Mouse (Mus musculus) neural tube, embryonic 11.5 days (tissue): ENCODE measurements at regions not wholly inside any gene's neighbourhood (a gene's known extent, or its start where the extent isn't known, plus 50 kb on each side); places are given as distances from the start of the nearest gene placed in this dataset.
"Not testable (repeated sequence)": the region's sequence is repeated elsewhere in the genome, so short reads cannot be mapped to it uniquely, and the experiment has no call there.

Source experiments
- ATAC-seq: fragments of 200-750 bp; cut with Nextera tagmentation; 2 replicates; pipeline ENCODE4 v1.8.0; 2017; ENCODE audit warnings: moderate number of reproducible peaks, mild to moderate bottlenecking, moderate TSS enrichment, moderate library complexity; ENCODE audit not compliant: insufficient read depth, low FRiP score, low TSS enrichment
- DNase-seq: peaks from one replicate; pipeline ENCODE4 v3.0.0-alpha.2; 2015; ENCODE audit warnings: low spot score
- H3K27ac ChIP-seq: fragments of 300-500 bp; sonication (generic); 2 replicates; pipeline ENCODE4 v1.5.1; 2014; ENCODE audit warnings: low read depth, mild to moderate bottlenecking, low read length
- H3K27me3 ChIP-seq: fragments of 300-500 bp; sonication (generic); 2 replicates; pipeline ENCODE4 v1.6.1; 2014; ENCODE audit warnings: mild to moderate bottlenecking, low read length, mixed read lengths; ENCODE audit not compliant: control insufficient read depth, insufficient read depth
- H3K36me3 ChIP-seq: fragments of 300-500 bp; sonication (generic); 2 replicates; pipeline ENCODE4 v1.6.1; 2014; ENCODE audit warnings: mild to moderate bottlenecking, low read length, moderate library complexity, mixed read lengths; ENCODE audit not compliant: control insufficient read depth, insufficient read depth
- H3K4me1 ChIP-seq: fragments of 300-500 bp; sonication (generic); 2 replicates; pipeline ENCODE4 v1.6.1; 2014; ENCODE audit warnings: low read length, mixed read lengths; ENCODE audit not compliant: control insufficient read depth, insufficient read depth
- H3K4me2 ChIP-seq: fragments of 300-500 bp; sonication (generic); 2 replicates; pipeline ENCODE4 v1.6.1; 2014; ENCODE audit warnings: low read depth, mild to moderate bottlenecking, moderate library complexity
- H3K4me3 ChIP-seq: fragments of 300-500 bp; sonication (generic); 2 replicates; pipeline ENCODE4 v1.5.1; 2014; ENCODE audit warnings: low read depth, low read length
- H3K9ac ChIP-seq: fragments of 300-500 bp; sonication (generic); 2 replicates; pipeline ENCODE4 v1.6.1; 2014; ENCODE audit warnings: mild to moderate bottlenecking, low read length
- H3K9me3 ChIP-seq: fragments of 300-500 bp; sonication (generic); 2 replicates; pipeline ENCODE4 v1.6.1; 2016; ENCODE audit warnings: low read length; ENCODE audit not compliant: control insufficient read depth
- WGBS: fragments of 180-500 bp; shearing (Covaris S2); extraction: QIAGEN DNeasy Blood & Tissue Kit; methylation state at CpG from one replicate; pipeline ENCODE4 v1.1.7; 2014; 5-methylcytosine and 5-hydroxymethylcytosine counted together

DNA sequence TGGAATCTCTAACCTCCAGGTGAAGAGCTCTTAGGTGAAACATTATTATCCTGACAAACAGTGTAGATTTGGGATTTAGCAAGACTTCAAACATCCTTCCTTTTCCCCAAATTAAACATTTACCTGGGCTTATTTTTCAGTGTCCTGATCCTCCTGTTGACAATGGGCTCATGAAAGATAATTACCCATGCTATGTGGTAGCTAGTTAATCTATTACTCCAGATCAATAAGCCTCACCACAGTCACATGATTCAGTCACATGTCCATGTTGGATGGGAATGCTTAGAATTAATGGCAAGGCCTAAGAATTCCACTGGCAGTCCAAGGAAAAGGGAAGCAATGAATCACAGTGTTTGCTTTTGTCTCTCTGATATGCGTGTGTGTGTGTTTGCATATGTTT is 216.6 kb downstream of the Bmp2 start:
- H3K4me2 ChIP-seq = no peak overlapping the region
- WGBS = 86% methylated on average over 1 of the region's 1 CpGs
- no peaks in the 10 kb centered on the region for H3K27me3 ChIP-seq
- H3K9me3 ChIP-seq = no peaks in the 10 kb centered on the region
- H3K9ac ChIP-seq = no peak overlapping the region
- no peak overlapping the region for H3K27ac ChIP-seq
- DNase-seq (no peak), ATAC-seq (no peak)
- H3K4me3 ChIP-seq = no peak overlapping the region
- H3K4me1 ChIP-seq = no peaks in the 10 kb centered on the region
- no peaks in the 10 kb centered on the region for H3K36me3 ChIP-seq

DNA sequence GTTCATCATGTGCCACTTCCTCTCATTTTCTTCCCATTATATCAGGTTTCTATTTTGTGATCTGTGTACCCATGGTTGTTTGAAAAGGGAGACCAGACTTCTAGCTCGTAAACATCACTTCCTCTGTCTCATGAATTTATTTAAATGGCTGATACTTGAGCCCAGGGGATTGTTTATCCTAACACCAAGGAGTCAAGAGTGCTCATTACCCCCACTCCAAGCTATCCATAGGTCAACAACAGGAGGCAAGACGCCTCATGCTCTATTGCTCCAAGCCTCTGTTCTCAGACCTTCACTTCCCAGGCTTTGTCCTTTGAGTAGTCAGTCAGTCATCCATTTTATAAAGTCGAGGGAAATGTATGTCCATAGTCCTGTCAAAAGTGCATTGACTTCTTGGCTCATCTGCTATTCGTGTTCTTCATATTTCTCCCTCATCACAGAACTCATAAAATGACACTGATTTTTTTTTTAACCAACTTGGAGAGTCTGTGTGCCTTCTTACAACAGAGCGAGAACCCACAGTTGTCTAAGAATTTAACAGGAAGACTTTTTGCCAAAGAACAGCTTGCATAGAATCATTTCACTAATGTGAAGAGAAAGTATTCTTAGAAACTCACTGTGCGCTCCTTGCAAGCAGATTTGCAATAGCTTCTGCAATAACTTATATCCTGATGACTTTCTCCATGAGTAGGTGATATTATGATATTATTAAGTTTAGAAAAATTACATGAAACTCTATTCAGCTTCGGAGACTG is 231.8 kb downstream of the Bmp2 start:
- H3K4me3 ChIP-seq = no peak overlapping the region
- H3K9me3 ChIP-seq = no peaks in the 10 kb centered on the region
- no peak overlapping the region for H3K4me2 ChIP-seq
- H3K27me3 ChIP-seq = no peaks in the 10 kb centered on the region
- WGBS = 71% methylated on average over 7 of the region's 7 CpGs
- no peaks in the 10 kb centered on the region for H3K4me1 ChIP-seq
- no peak for ATAC-seq
- no peaks in the 10 kb centered on the region for H3K36me3 ChIP-seq
- H3K9ac ChIP-seq = no peak overlapping the region
- no peak for DNase-seq
- no peak overlapping the region for H3K27ac ChIP-seq

DNA sequence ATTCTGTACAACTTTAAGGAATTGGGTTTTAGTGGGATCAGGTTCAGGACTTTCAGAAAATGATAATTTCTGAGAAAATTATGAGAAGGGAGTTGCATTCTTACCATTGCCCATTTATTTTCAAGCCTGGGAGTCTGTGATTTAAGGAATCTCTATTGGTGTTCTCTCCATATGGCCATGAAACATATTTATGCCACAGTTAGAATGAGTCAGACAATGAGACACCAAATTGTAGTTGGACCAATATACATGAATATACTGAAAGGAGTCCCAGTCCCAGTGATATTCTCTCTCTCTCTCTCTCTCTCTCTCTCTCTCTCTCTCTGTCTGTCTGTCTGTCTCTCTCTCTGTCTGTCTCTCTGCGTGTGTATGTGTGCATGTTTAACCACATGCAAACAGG is 239.1 kb downstream of the Bmp2 start:
- Histone ChIP-seq H3K9ac (no peak overlapping the region), H3K27me3 (no peaks in the 10 kb centered on the region), H3K4me1 (no peaks in the 10 kb centered on the region), H3K27ac (no peak overlapping the region), H3K9me3 (no peaks in the 10 kb centered on the region), H3K4me2 (no peak overlapping the region), H3K4me3 (no peak overlapping the region), H3K36me3 (no peaks in the 10 kb centered on the region)
- DNase-seq (no peak), ATAC-seq (no peak)
- 68% methylated on average over 1 of the region's 1 CpGs for WGBS

DNA sequence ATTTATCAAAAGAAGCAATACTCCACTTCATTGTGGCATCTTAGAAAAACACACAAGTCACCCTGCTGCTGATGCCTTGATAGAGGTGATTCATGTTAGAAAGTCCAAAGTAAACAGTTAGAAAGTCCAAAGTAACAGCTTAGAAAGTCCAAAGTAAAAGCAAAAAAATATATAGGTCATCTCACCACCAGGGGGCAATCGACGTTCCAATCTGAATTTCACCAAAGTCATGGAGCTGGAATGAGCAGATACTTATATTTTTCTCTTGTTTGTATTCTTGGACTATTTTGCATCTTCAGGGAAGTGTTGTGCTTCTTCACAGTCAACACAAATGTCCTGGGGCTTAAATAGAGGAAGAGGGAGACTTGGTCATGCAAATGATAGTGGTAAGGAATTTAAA is 241.3 kb downstream of the Bmp2 start:
- no peak for DNase-seq

DNA sequence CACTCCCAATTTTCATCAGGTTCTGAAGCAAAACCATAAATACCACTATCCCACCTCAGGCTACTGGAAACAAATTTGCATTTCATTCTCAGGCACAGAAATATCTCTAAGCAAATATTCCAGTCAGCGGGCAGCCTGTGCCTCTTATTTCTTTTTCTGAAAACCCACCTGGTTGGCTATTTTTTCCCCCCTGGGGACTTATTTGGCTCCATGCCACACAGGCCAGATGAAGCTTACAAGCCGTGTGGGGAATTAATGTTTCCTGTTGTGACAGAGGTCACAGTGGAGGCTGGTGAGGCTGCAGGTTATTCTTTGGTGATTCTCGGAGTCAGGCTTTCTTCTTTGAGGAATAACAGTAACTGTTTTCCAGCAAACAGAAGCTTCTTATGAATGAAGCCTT is 250.7 kb downstream of the Bmp2 start:
- Histone ChIP-seq H3K27ac (no peak overlapping the region), H3K4me1 (no peaks in the 10 kb centered on the region), H3K27me3 (no peaks in the 10 kb centered on the region), H3K9me3 (no peaks in the 10 kb centered on the region), H3K4me3 (no peak overlapping the region), H3K9ac (no peak overlapping the region), H3K4me2 (no peak overlapping the region), H3K36me3 (no peaks in the 10 kb centered on the region)
- DNase-seq (no peak), ATAC-seq (no peak)
- WGBS = 55% methylated on average over 3 of the region's 3 CpGs

More for the DNA sequence above, 241.3 kb downstream of the Bmp2 start:
- Histone ChIP-seq H3K9ac (no peak overlapping the region), H3K27ac (no peak overlapping the region), H3K27me3 (no peaks in the 10 kb centered on the region), H3K4me1 (no peaks in the 10 kb centered on the region), H3K4me2 (no peak overlapping the region), H3K9me3 (no peaks in the 10 kb centered on the region), H3K4me3 (no peak overlapping the region), H3K36me3 (no peaks in the 10 kb centered on the region)
- no peak for ATAC-seq
- WGBS = 33% methylated on average over 2 of the region's 2 CpGs

DNA sequence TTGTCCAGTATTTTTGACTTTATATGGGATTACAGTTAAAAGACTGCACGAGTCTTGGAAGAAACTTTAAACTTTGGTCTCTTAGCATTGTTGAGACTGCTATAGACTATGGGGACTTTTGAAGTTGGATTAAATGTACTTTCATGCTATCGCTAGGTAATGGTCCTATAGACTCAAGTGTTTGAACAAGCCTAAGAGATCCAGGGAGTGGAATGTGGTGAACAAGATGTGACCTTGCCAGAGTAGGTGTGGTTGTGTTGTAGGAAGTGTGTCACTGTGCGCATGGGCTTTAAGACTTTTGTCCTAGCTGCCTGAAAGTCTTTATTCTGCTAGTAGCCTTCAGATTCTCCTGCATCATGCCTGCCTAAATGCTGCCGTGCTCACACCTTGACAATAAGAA is 269.5 kb downstream of the Bmp2 start:
- Histone ChIP-seq H3K27ac (no peak overlapping the region), H3K9me3 (no peaks in the 10 kb centered on the region), H3K4me1 (no peaks in the 10 kb centered on the region), H3K9ac (no peak overlapping the region), H3K36me3 (no peaks in the 10 kb centered on the region), H3K27me3 (no peaks in the 10 kb centered on the region), H3K4me2 (no peak overlapping the region), H3K4me3 (no peak overlapping the region)
- no peak for ATAC-seq
- no peak for DNase-seq
- WGBS = 92% methylated on average over 4 of the region's 4 CpGs

DNA sequence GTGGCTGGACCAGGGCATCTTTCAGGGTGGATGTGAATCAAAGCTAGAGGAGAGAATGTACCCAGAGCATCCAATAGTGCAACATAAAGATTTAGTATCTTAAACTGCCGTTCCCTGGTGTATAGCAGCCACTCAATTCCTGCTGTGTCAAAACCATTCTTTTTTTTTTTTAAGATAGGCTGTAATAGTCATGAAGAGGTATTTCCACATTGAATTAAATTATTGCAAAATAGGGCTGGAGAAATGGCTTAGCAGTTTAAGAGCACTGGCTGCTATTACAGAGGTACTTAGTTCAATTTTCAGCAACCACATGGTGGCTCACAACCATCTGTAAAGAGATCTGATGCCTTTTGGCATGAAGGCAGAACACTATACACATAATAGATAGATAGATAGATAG is 277.4 kb downstream of the Bmp2 start:
- no peak overlapping the region for H3K27ac ChIP-seq
- H3K4me1 ChIP-seq = no peaks in the 10 kb centered on the region
- no peak for ATAC-seq
- WGBS = 88% methylated on average over 1 of the region's 1 CpGs
- no peak for DNase-seq
- no peaks in the 10 kb centered on the region for H3K36me3 ChIP-seq
- no peak overlapping the region for H3K4me3 ChIP-seq
- no peak overlapping the region for H3K4me2 ChIP-seq
- H3K9me3 ChIP-seq = no peaks in the 10 kb centered on the region
- no peak overlapping the region for H3K9ac ChIP-seq
- no peaks in the 10 kb centered on the region for H3K27me3 ChIP-seq

DNA sequence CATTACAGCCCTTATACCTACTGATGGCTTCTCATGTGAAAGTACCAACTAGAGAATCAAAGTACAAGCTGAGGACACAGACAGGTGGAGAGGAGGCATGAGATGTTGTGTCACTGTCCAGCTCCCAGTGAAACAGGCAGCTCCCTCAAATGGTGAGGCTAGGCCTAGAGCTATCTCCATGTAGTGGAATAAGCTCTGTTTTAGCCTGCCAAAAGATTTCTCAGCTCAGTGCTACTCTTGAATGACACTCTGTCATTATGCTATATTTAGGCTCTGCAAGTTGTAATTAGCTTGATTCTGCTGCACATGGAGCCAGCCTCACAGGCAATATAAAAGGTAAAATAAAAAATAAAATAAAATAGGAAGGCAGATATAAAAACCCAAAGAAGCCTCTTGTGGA is 298.5 kb downstream of the Bmp2 start:
- no peak overlapping the region for H3K27ac ChIP-seq
- H3K4me2 ChIP-seq = no peak overlapping the region
- ATAC-seq (no peak), DNase-seq (no peak)
- H3K27me3 ChIP-seq = no peaks in the 10 kb centered on the region
- no peaks in the 10 kb centered on the region for H3K36me3 ChIP-seq
- H3K4me1 ChIP-seq = no peaks in the 10 kb centered on the region
- no peaks in the 10 kb centered on the region for H3K9me3 ChIP-seq
- H3K9ac ChIP-seq = no peak overlapping the region
- no peak overlapping the region for H3K4me3 ChIP-seq

DNA sequence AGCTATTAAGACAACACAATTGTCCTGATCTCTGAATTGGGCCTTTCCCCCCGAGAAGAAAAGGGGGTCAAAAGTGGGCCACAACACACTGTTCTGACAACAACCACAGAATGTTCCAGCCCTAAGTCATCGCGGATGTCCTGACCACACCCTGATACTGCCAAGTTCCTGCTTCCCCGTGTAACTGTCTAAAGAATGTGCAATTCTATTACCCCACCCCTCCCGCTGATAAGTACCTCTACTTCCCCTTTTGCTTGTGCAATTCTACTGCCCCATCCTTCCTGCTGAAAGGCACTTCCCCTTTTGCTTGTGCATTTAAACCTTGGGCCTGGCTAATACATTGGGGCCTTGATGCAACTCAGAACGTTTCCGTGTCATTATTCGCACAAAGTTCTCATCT is 323.0 kb downstream of the Bmp2 start:
- not testable (repeated sequence) for H3K36me3 ChIP-seq, H3K4me2 ChIP-seq, H3K4me3 ChIP-seq, ATAC-seq, DNase-seq, H3K4me1 ChIP-seq, H3K9ac ChIP-seq, H3K27me3 ChIP-seq, H3K27ac ChIP-seq, H3K9me3 ChIP-seq
- WGBS = 93% methylated on average over 8 of the region's 8 CpGs
